Mouse (Mus musculus) lung, postnatal 0 days (tissue): ENCODE results near the gene Ankrd6.

Source experiments
- CTCF ChIP-seq: IDR thresholded peaks from 2 replicates; pipeline ENCODE4 v1.5.1; 2016; ENCODE audit warnings: antibody characterized with exemption, mild to moderate bottlenecking
- EP300 ChIP-seq: IDR thresholded peaks from 2 replicates; pipeline ENCODE4 v1.6.1; 2016; ENCODE audit warnings: antibody characterized with exemption, mild to moderate bottlenecking, control low read depth

- TF ChIP-seq CTCF (no peak), EP300 (no peak)
These were observed 33.6 kb upstream of the Ankrd6 start for GRCm38 (mm10) chr4:32984242-32984641.
